Mouse (Mus musculus) MEL (cell line): ENCODE results near the gene Ctrb1. TPM values are rescaled to one million over a fixed set of nuclear protein-coding genes. Genes with fewer than 3 reads are reported as not detected.

Source experiments
- DNase-seq: peaks from one replicate; pipeline ENCODE4 v3.0.0; 2011; ENCODE audit warnings: low read depth, low spot score
- H3K27ac ChIP-seq: 2 replicates; pipeline ENCODE4 v1.5.1; 2012; ENCODE audit warnings: low read depth, mild to moderate bottlenecking, control low read depth, low read length, moderate library complexity; ENCODE audit not compliant: control insufficient read depth
- H3K27me3 ChIP-seq, 2 experiments: fragments of 150-350 bp in 1 of 2; sonication (generic) in 1 of 2; 2 replicates each; pipeline ENCODE4 v1.6.1; 2012; ENCODE audit warnings: low read length in 2 of 2, mild to moderate bottlenecking in 2 of 2, improper control_type of control experiment in 1 of 2, moderate library complexity in 1 of 2; ENCODE audit not compliant: insufficient read depth in 2 of 2, control insufficient read depth in 1 of 2
- H3K36me3 ChIP-seq, 2 experiments: 2 replicates each; pipeline ENCODE4 v1.6.1; 2012 to 2014; ENCODE audit warnings: low read length in 2 of 2, improper control_type of control experiment in 1 of 2, inconsistent platforms in 1 of 2, mild to moderate bottlenecking in 1 of 2; ENCODE audit not compliant: insufficient read depth in 2 of 2, control insufficient read depth in 1 of 2
- H3K4me1 ChIP-seq, 2 experiments: fragments of 150-350 bp in 1 of 2; sonication (generic) in 1 of 2; 2 replicates each; pipeline ENCODE4 v1.6.1; 2012; ENCODE audit warnings: low read length in 2 of 2, improper control_type of control experiment in 1 of 2, mild to moderate bottlenecking in 1 of 2; ENCODE audit not compliant: insufficient read depth in 2 of 2, control insufficient read depth in 1 of 2
- H3K4me3 ChIP-seq, 2 experiments: fragments of 150-350 bp in 1 of 2; sonication (generic) in 1 of 2; 2 replicates each; pipeline ENCODE4 v1.5.1; 2012; ENCODE audit warnings: low read depth in 2 of 2, low read length in 2 of 2, mild to moderate bottlenecking in 2 of 2, moderate library complexity in 2 of 2, control low read depth in 1 of 2, improper control_type of control experiment in 1 of 2; ENCODE audit not compliant: control insufficient read depth in 1 of 2, insufficient read depth in 1 of 2
- H3K79me2 ChIP-seq: 2 replicates; pipeline ENCODE4 v1.6.1; 2012; ENCODE audit warnings: mild to moderate bottlenecking, low read length, moderate library complexity; ENCODE audit not compliant: control insufficient read depth, poor library complexity, insufficient read depth
- H3K9ac ChIP-seq: 2 replicates; pipeline ENCODE4 v1.6.1; 2012; ENCODE audit warnings: low read depth, mild to moderate bottlenecking, control low read depth, low read length, moderate library complexity; ENCODE audit not compliant: control insufficient read depth, poor library complexity, severe bottlenecking
- H3K9me3 ChIP-seq: fragments of 150-350 bp; sonication (generic); replicated peaks from 2 replicates; pipeline ENCODE4 v1.6.1; 2012; ENCODE audit warnings: mild to moderate bottlenecking, low read length, improper control_type of control experiment, moderate library complexity; ENCODE audit not compliant: insufficient read depth
- CHD1 ChIP-seq: IDR thresholded peaks from 2 replicates; pipeline ENCODE4 v1.6.1; 2012; ENCODE audit warnings: low read depth, mild to moderate bottlenecking, inconsistent platforms, low read length, improper control_type of control experiment
- ELF1 ChIP-seq: IDR thresholded peaks from 2 replicates; pipeline ENCODE4 v1.6.1; 2014; ENCODE audit warnings: low read depth, mild to moderate bottlenecking, inconsistent platforms, low read length, improper control_type of control experiment, moderate library complexity
- GATA1 ChIP-seq: IDR thresholded peaks from 2 replicates; pipeline ENCODE4 v1.6.1; 2011; ENCODE audit warnings: low read depth, low read length, improper control_type of control experiment
- JUND ChIP-seq: IDR thresholded peaks from 2 replicates; pipeline ENCODE4 v1.6.1; 2011; ENCODE audit warnings: low read depth, mild to moderate bottlenecking, improper control_type of control experiment, low read length
- MEF2A ChIP-seq: IDR thresholded peaks from 2 replicates; pipeline ENCODE4 v1.6.1; 2014; ENCODE audit warnings: low read depth, mild to moderate bottlenecking, inconsistent platforms, low read length, improper control_type of control experiment; ENCODE audit not compliant: poor library complexity, insufficient replicate concordance, severe bottlenecking; ENCODE audit errors: extremely low read depth
- POLR2A ChIP-seq, 2 experiments: IDR thresholded peaks; 2 replicates each; pipeline ENCODE4 v1.6.1; 2011 to 2012; ENCODE audit warnings: low read length in 2 of 2, mild to moderate bottlenecking in 2 of 2, control low read depth in 1 of 2, improper control_type of control experiment in 1 of 2, low read depth in 1 of 2, moderate library complexity in 1 of 2; ENCODE audit not compliant: control insufficient read depth in 1 of 2, insufficient read depth in 1 of 2, poor library complexity in 1 of 2
- POLR2AphosphoS2 ChIP-seq: IDR thresholded peaks from 2 replicates; pipeline ENCODE4 v1.6.1; 2011; ENCODE audit warnings: low read length, improper control_type of control experiment
- RCOR1 ChIP-seq: IDR thresholded peaks from 2 replicates; pipeline ENCODE4 v1.6.1; 2012; ENCODE audit warnings: low read depth, mild to moderate bottlenecking, inconsistent platforms, low read length, improper control_type of control experiment
- SIN3A ChIP-seq: IDR thresholded peaks from 2 replicates; pipeline ENCODE4 v1.6.1; 2012; ENCODE audit warnings: low read length, improper control_type of control experiment, inconsistent platforms
- SMC3 ChIP-seq: IDR thresholded peaks from 2 replicates; pipeline ENCODE4 v1.6.1; 2011; ENCODE audit warnings: low read depth, low read length, improper control_type of control experiment
- TAL1 ChIP-seq: IDR thresholded peaks from 2 replicates; pipeline ENCODE4 v1.6.1; 2012; ENCODE audit warnings: mild to moderate bottlenecking, inconsistent platforms, low read length, moderate library complexity, mixed read lengths
- UBTF ChIP-seq: IDR thresholded peaks from 2 replicates; pipeline ENCODE4 v1.6.1; 2012; ENCODE audit warnings: low read depth, mild to moderate bottlenecking, inconsistent platforms, low read length, improper control_type of control experiment, moderate library complexity, borderline replicate concordance; ENCODE audit not compliant: insufficient read depth
- USF1 ChIP-seq: IDR thresholded peaks from 2 replicates; pipeline ENCODE4 v1.6.1; 2014; ENCODE audit warnings: low read depth, mild to moderate bottlenecking, inconsistent platforms, low read length, improper control_type of control experiment, moderate library complexity
- ZC3H11A ChIP-seq: IDR thresholded peaks from 2 replicates; pipeline ENCODE4 v1.6.1; 2012; ENCODE audit warnings: low read depth, mild to moderate bottlenecking, inconsistent platforms, low read length, improper control_type of control experiment
- ZMIZ1 ChIP-seq: IDR thresholded peaks from 2 replicates; pipeline ENCODE4 v1.6.1; 2012; ENCODE audit warnings: low read depth, mild to moderate bottlenecking, inconsistent platforms, low read length, improper control_type of control experiment, moderate library complexity
- polyA plus RNA-seq, 2 experiments: library from polyadenylated mRNA; stranded (reverse) in 1 of 2; unstranded in 1 of 2; fragments of >175 nt in 1 of 2; fragments of >200 nt in 1 of 2; gene quantifications; 2 replicates each; pipeline versions ENCODE4 v1.2.1 to v1.2.4; 2012; ENCODE audit warnings: low replicate concordance in 2 of 2, low read depth in 1 of 2; ENCODE audit not compliant: insufficient read length in 2 of 2, insufficient read depth in 1 of 2, missing spikeins in 1 of 2
- total RNA-seq: library from RNA; depleted of rRNA; stranded (reverse); fragments of 300-350 nt; gene quantifications from 2 replicates; pipeline ENCODE4 v1.2.3, GENCODE M21; 2012

Gene Ctrb1
- total and polyA plus RNA-seq, 3 experiments: not detected

GRCm38 (mm10) chr8:111693261-111693741, 2.5 kb upstream of the Ctrb1 start:
- no peaks in the 10 kb centered on the region for H3K36me3 ChIP-seq
- no peaks in the 10 kb centered on the region for H3K9me3 ChIP-seq
- no peaks in the 10 kb centered on the region; a peak in 1 of 4 replicates for H3K27me3 ChIP-seq
- H3K27ac ChIP-seq: no peak overlapping the region
- H3K4me1 ChIP-seq: no peaks in the 10 kb centered on the region
- H3K9ac ChIP-seq: no peak overlapping the region
- no peak for TF ChIP-seq ELF1
- no peak for TF ChIP-seq ZC3H11A
- TF ChIP-seq POLR2AphosphoS2: no peak
- TF ChIP-seq JUND: no peak
- no peak for TF ChIP-seq SIN3A
- TF ChIP-seq CHD1: no peak
- TF ChIP-seq TAL1: no peak
- TF ChIP-seq GATA1: no peak
- no peak for TF ChIP-seq RCOR1
- DNase-seq: no peak
- H3K4me3 ChIP-seq: no peak overlapping the region
- H3K79me2 ChIP-seq: no peaks in the 10 kb centered on the region

- Histone ChIP-seq H3K27me3 (no peaks in the 10 kb centered on the region), H3K9me3 (no peaks in the 10 kb centered on the region), H3K9ac (no peak overlapping the region), H3K4me3 (no peak overlapping the region), H3K4me1 (0 out of 4 replicates have a peak, but pooled peaks cover 0 to 2% of the 10 kb centered on the region in 2 experiments), H3K79me2 (no peaks in the 10 kb centered on the region), H3K27ac (no peak overlapping the region), H3K36me3 (no peaks in the 10 kb centered on the region)
- DNase-seq: no peak
- TF ChIP-seq RCOR1 (no peak), MEF2A (no peak), JUND (no peak), SMC3 (no peak)
These were observed 3.9 kb downstream of the Ctrb1 start for GRCm38 (mm10) chr8:111686881-111687280.

GRCm38 (mm10) chr8:111682521-111682920, 8.3 kb downstream of the Ctrb1 start:
- no peaks in the 10 kb centered on the region for H3K27me3 ChIP-seq
- H3K79me2 ChIP-seq: no peaks in the 10 kb centered on the region
- no peak for DNase-seq
- H3K4me3 ChIP-seq: no peak overlapping the region
- H3K9me3 ChIP-seq: no peaks in the 10 kb centered on the region
- TF ChIP-seq USF1: no peak
- TF ChIP-seq UBTF: no peak
- TF ChIP-seq JUND: no peak
- no peak for TF ChIP-seq ZMIZ1
- TF ChIP-seq POLR2A (IDR thresholded peaks at IDR 0.05; ENCODE audit: control insufficient read depth in 1 of 2, insufficient read depth in 1 of 2, low read depth in 1 of 2, low read length in 2 of 2, poor library complexity in 1 of 2): no peak
- H3K9ac ChIP-seq: no peak overlapping the region
- H3K27ac ChIP-seq: no peak overlapping the region
- no peaks in the 10 kb centered on the region for H3K36me3 ChIP-seq
- H3K4me1 ChIP-seq: peaks cover 0 to 11% of the 10 kb centered on the region in 2 experiments; a peak in 2 of 4 replicates
